Mouse (Mus musculus): ENCODE data around the gene Clec16a. TPM values are rescaled to one million over a fixed set of nuclear protein-coding genes. Genes with fewer than 3 reads are reported as not detected.

The Clec16a gene
- polyA plus RNA-seq, 1 experiment from 2014 or later: 89.0 TPM

GRCm38 (mm10) chr16:10639111-10639889 is 94.2 kb downstream of the Clec16a start:
- H3K9ac ChIP-seq: no peak overlapping the region
- WGBS: 84% methylated on average over 13 of the region's 13 CpGs
- H3K36me3 ChIP-seq (replicated peaks): no peaks in the 10 kb centered on the region; the same call in 1 of the 2 replicates
- H3K27me3 ChIP-seq (replicated peaks): no peaks in the 10 kb centered on the region
- H3K4me3 ChIP-seq: no peak overlapping the region
- H3K27ac ChIP-seq: no peak overlapping the region
- no peaks in the 10 kb centered on the region for H3K9me3 ChIP-seq
- H3K4me1 ChIP-seq: no peaks in the 10 kb centered on the region
- no peak; the same call in 1 of the 2 replicates for ATAC-seq (replicated peaks)
- H3K4me2 ChIP-seq: no peak overlapping the region

- H3K4me2 ChIP-seq: no peak overlapping the region
- no peaks in the 10 kb centered on the region for H3K9me3 ChIP-seq
- no peak overlapping the region for H3K4me3 ChIP-seq
- WGBS: 8% methylated on average over 5 of the region's 5 CpGs
- no peak overlapping the region for H3K27ac ChIP-seq
- H3K27me3 ChIP-seq (replicated peaks): no peaks in the 10 kb centered on the region
- H3K9ac ChIP-seq: no peak overlapping the region
- no peaks in the 10 kb centered on the region for H3K4me1 ChIP-seq
- ATAC-seq (replicated peaks): peak; percentile 80
- H3K36me3 ChIP-seq (replicated peaks): no peaks in the 10 kb centered on the region; the same call in 1 of the 2 replicates
Measured at GRCm38 (mm10) chr16:10640041-10640440, 94.9 kb downstream of the Clec16a start.

GRCm38 (mm10) chr16:10641146-10641545 is 96.0 kb downstream of the Clec16a start:
- H3K9ac ChIP-seq: no peak overlapping the region
- 57% methylated on average over 1 of the region's 1 CpGs for WGBS
- H3K27ac ChIP-seq: no peak overlapping the region
- H3K27me3 ChIP-seq (replicated peaks): no peaks in the 10 kb centered on the region
- H3K36me3 ChIP-seq (replicated peaks): no peaks in the 10 kb centered on the region
- H3K4me3 ChIP-seq: no peak overlapping the region
- ATAC-seq (replicated peaks): no peak
- no peaks in the 10 kb centered on the region for H3K9me3 ChIP-seq
- no peak overlapping the region for H3K4me2 ChIP-seq
- no peaks in the 10 kb centered on the region for H3K4me1 ChIP-seq

- H3K27ac ChIP-seq: no peak overlapping the region
- H3K4me2 ChIP-seq: no peak overlapping the region
- H3K4me1 ChIP-seq: no peaks in the 10 kb centered on the region
- no peak overlapping the region for H3K4me3 ChIP-seq
- no peak overlapping the region for H3K9ac ChIP-seq
- ATAC-seq (replicated peaks): no peak
- no peaks in the 10 kb centered on the region for H3K36me3 ChIP-seq (replicated peaks)
- H3K9me3 ChIP-seq: no peaks in the 10 kb centered on the region
- WGBS: 51% methylated on average over 4 of the region's 4 CpGs
- H3K27me3 ChIP-seq (replicated peaks): no peaks in the 10 kb centered on the region
Measured at GRCm38 (mm10) chr16:10642857-10643633, 97.9 kb downstream of the Clec16a start.

- Histone ChIP-seq H3K4me2 (no peak overlapping the region), H3K27me3 (replicated peaks) (no peaks in the 10 kb centered on the region), H3K9ac (no peak overlapping the region), H3K4me1 (no peaks in the 10 kb centered on the region), H3K9me3 (no peaks in the 10 kb centered on the region), H3K4me3 (no peak overlapping the region), H3K27ac (no peak overlapping the region), H3K36me3 (replicated peaks) (no peaks in the 10 kb centered on the region)
- no peak for ATAC-seq (replicated peaks)
Measured at GRCm38 (mm10) chr16:10644238-10644637, 99.1 kb downstream of the Clec16a start.

- Histone ChIP-seq H3K4me1 (no peaks in the 10 kb centered on the region), H3K9me3 (no peaks in the 10 kb centered on the region), H3K27me3 (replicated peaks) (no peaks in the 10 kb centered on the region), H3K27ac (no peak overlapping the region), H3K4me3 (no peak overlapping the region), H3K4me2 (no peak overlapping the region), H3K9ac (no peak overlapping the region), H3K36me3 (replicated peaks) (no peaks in the 10 kb centered on the region)
- no peak for ATAC-seq (replicated peaks)
- 83% methylated on average over 8 of the region's 8 CpGs for WGBS
Measured at GRCm38 (mm10) chr16:10644731-10645130, 99.6 kb downstream of the Clec16a start.

- Histone ChIP-seq H3K27me3 (replicated peaks) (no peaks in the 10 kb centered on the region), H3K4me2 (no peak overlapping the region), H3K9ac (no peak overlapping the region), H3K4me3 (no peak overlapping the region), H3K27ac (no peak overlapping the region), H3K4me1 (no peaks in the 10 kb centered on the region; the same call in 1 of the 2 replicates), H3K36me3 (replicated peaks) (no peaks in the 10 kb centered on the region), H3K9me3 (no peaks in the 10 kb centered on the region)
- ATAC-seq (replicated peaks): 0 out of 2 replicates have a peak, but pooled peaks have one; percentile 14
Measured at GRCm38 (mm10) chr16:10651804-10652203, 106.7 kb downstream of the Clec16a start.

- no peak for ATAC-seq (replicated peaks)
- H3K27me3 ChIP-seq (replicated peaks): no peaks in the 10 kb centered on the region
- H3K36me3 ChIP-seq (replicated peaks): no peaks in the 10 kb centered on the region
- H3K27ac ChIP-seq: no peak overlapping the region
- H3K4me1 ChIP-seq: no peaks in the 10 kb centered on the region; the same call in 1 of the 2 replicates
- WGBS: 82% methylated on average over 3 of the region's 3 CpGs
- no peak overlapping the region for H3K4me2 ChIP-seq
- no peaks in the 10 kb centered on the region for H3K9me3 ChIP-seq
- no peak overlapping the region for H3K4me3 ChIP-seq
- H3K9ac ChIP-seq: no peak overlapping the region
Measured at GRCm38 (mm10) chr16:10652935-10653334, 107.8 kb downstream of the Clec16a start.

- Histone ChIP-seq H3K4me3 (no peak overlapping the region), H3K4me2 (no peak overlapping the region), H3K27ac (no peak overlapping the region), H3K36me3 (replicated peaks) (no peaks in the 10 kb centered on the region), H3K9me3 (no peaks in the 10 kb centered on the region), H3K9ac (no peak overlapping the region), H3K4me1 (no peaks in the 10 kb centered on the region; the same call in 1 of the 2 replicates), H3K27me3 (replicated peaks) (no peaks in the 10 kb centered on the region)
- WGBS: 74% methylated on average over 3 of the region's 3 CpGs
- no peak for ATAC-seq (replicated peaks)
Measured at GRCm38 (mm10) chr16:10655236-10655635, 110.1 kb downstream of the Clec16a start.

- no peaks in the 10 kb centered on the region; the same call in 1 of the 2 replicates for H3K4me1 ChIP-seq
- no peaks in the 10 kb centered on the region for H3K36me3 ChIP-seq (replicated peaks)
- H3K27me3 ChIP-seq (replicated peaks): no peaks in the 10 kb centered on the region
- no peaks in the 10 kb centered on the region for H3K9me3 ChIP-seq
- 71% methylated on average over 3 of the region's 3 CpGs for WGBS
- no peak overlapping the region for H3K4me3 ChIP-seq
- H3K27ac ChIP-seq: no peak overlapping the region
- no peak for ATAC-seq (replicated peaks)
- H3K9ac ChIP-seq: no peak overlapping the region
- H3K4me2 ChIP-seq: no peak overlapping the region
Measured at GRCm38 (mm10) chr16:10655926-10656325, 110.8 kb downstream of the Clec16a start.

GRCm38 (mm10) chr16:10656461-10656860 is 111.3 kb downstream of the Clec16a start:
- no peak overlapping the region for H3K9ac ChIP-seq
- ATAC-seq (replicated peaks): no peak
- H3K27ac ChIP-seq: 0 out of 2 replicates have a peak overlapping the region, but pooled peaks have one; percentile 3

GRCm38 (mm10) chr16:10656939-10657338 is 111.8 kb downstream of the Clec16a start:
- WGBS: 90% methylated on average over 1 of the region's 1 CpGs
- H3K27me3 ChIP-seq (replicated peaks): no peaks in the 10 kb centered on the region
- H3K4me3 ChIP-seq: no peak overlapping the region
- H3K36me3 ChIP-seq (replicated peaks): no peaks in the 10 kb centered on the region
- H3K27ac ChIP-seq: 0 out of 2 replicates have a peak overlapping the region, but pooled peaks have one; percentile 3
- ATAC-seq (replicated peaks): no peak
- no peaks in the 10 kb centered on the region for H3K9me3 ChIP-seq
- H3K9ac ChIP-seq: no peak overlapping the region
- no peak overlapping the region for H3K4me2 ChIP-seq
- H3K4me1 ChIP-seq: no peaks in the 10 kb centered on the region; the same call in 1 of the 2 replicates

More at GRCm38 (mm10) chr16:10656461-10656860, 111.3 kb downstream of the Clec16a start:
- Histone ChIP-seq H3K9me3 (no peaks in the 10 kb centered on the region), H3K4me2 (no peak overlapping the region), H3K27me3 (replicated peaks) (no peaks in the 10 kb centered on the region), H3K4me3 (no peak overlapping the region), H3K36me3 (replicated peaks) (no peaks in the 10 kb centered on the region), H3K4me1 (no peaks in the 10 kb centered on the region; the same call in 1 of the 2 replicates)
- 46% methylated on average over 2 of the region's 2 CpGs for WGBS
